Mouse (Mus musculus) hindbrain, embryonic 12.5 days (tissue): ENCODE results near the gene Npsr1. TPM values are rescaled to one million over a fixed set of nuclear protein-coding genes. Genes with fewer than 3 reads are reported as not detected.

ENCODE experiments used
- ATAC-seq: fragments of 200-750 bp; cut with Nextera tagmentation; 2 replicates; pipeline ENCODE4 v1.8.0; 2017; ENCODE audit warnings: moderate TSS enrichment; ENCODE audit not compliant: low FRiP score
- H3K27ac ChIP-seq: fragments of 300-500 bp; sonication (generic); 2 replicates; pipeline ENCODE4 v1.5.1; 2016; ENCODE audit warnings: mild to moderate bottlenecking
- H3K27me3 ChIP-seq: fragments of 300-500 bp; sonication (generic); 2 replicates; pipeline ENCODE4 v1.6.1; 2016; ENCODE audit warnings: mild to moderate bottlenecking
- H3K36me3 ChIP-seq: fragments of 300-500 bp; sonication (generic); 2 replicates; pipeline ENCODE4 v1.6.1; 2016; ENCODE audit warnings: mild to moderate bottlenecking
- H3K4me1 ChIP-seq: fragments of 300-500 bp; sonication (generic); 2 replicates; pipeline ENCODE4 v1.6.1; 2016
- H3K4me2 ChIP-seq: fragments of 300-500 bp; sonication (generic); replicated peaks from 2 replicates; pipeline ENCODE4 v1.6.1; 2016; ENCODE audit warnings: mild to moderate bottlenecking
- H3K4me3 ChIP-seq: fragments of 300-500 bp; sonication (generic); 2 replicates; pipeline ENCODE4 v1.5.1; 2016; ENCODE audit warnings: mild to moderate bottlenecking
- H3K9ac ChIP-seq: fragments of 300-500 bp; sonication (generic); 2 replicates; pipeline ENCODE4 v1.6.1; 2016; ENCODE audit warnings: mild to moderate bottlenecking, moderate library complexity
- H3K9me3 ChIP-seq: fragments of 300-500 bp; sonication (generic); replicated peaks from 2 replicates; pipeline ENCODE4 v1.6.1; 2016; ENCODE audit warnings: mild to moderate bottlenecking
- WGBS: fragments of 180-500 bp; shearing (Covaris S2); methylation state at CpG from one replicate; pipeline ENCODE4 v1.1.7; 2016; 5-methylcytosine and 5-hydroxymethylcytosine counted together
- polyA plus RNA-seq: library from polyadenylated mRNA; unstranded; fragments of >200 nt; fragmentation: Nextera tagmentation; extraction: Ambion mirVana; gene quantifications from 2 replicates; pipeline ENCODE4 v1.2.1, GENCODE M21; 2016

Gene Npsr1
- polyA plus RNA-seq, 1 experiment from 2014 or later, result not detected

GRCm38 (mm10) chr9:24331661-24332060, 233.9 kb downstream of the Npsr1 start:
- ATAC-seq, result no peak

DNA sequence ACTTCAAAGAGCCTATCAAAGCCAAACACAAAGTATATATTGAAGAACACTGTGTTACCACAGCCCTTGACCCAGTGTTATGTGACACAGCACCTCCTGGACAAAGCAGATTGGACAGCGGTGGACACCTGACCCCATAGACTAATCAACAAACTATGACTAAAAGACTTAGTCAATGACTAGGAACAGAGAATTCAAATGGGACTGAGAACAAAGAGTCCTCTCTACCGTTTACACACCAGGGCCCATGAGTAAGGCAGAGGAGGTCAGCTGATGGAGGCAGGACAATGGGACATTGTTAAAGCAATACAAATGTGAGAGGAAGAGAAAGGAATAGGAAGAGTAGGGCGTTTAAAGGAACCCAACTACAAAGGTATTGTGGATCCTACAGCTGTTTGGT, 243.5 kb downstream of the Npsr1 start:
- WGBS, result 38% methylated on average over 3 of the region's 3 CpGs
- Histone ChIP-seq H3K4me1 (no peaks in the 10 kb centered on the region), H3K27me3 (no peaks in the 10 kb centered on the region), H3K9me3 (no peaks in the 10 kb centered on the region), H3K27ac (no peak overlapping the region), H3K9ac (no peak overlapping the region), H3K4me3 (no peak overlapping the region), H3K36me3 (no peaks in the 10 kb centered on the region), H3K4me2 (no peak overlapping the region)
- no peak for ATAC-seq

More at GRCm38 (mm10) chr9:24331661-24332060, 233.9 kb downstream of the Npsr1 start:
- Histone ChIP-seq H3K36me3 (no peaks in the 10 kb centered on the region), H3K9me3 (no peaks in the 10 kb centered on the region), H3K27ac (no peak overlapping the region), H3K4me3 (no peak overlapping the region), H3K4me1 (no peaks in the 10 kb centered on the region), H3K27me3 (no peaks in the 10 kb centered on the region), H3K4me2 (no peak overlapping the region), H3K9ac (no peak overlapping the region)
- WGBS, result 77% methylated on average over 2 of the region's 2 CpGs

- Histone ChIP-seq H3K27ac (no peak overlapping the region), H3K4me1 (no peaks in the 10 kb centered on the region), H3K36me3 (no peaks in the 10 kb centered on the region), H3K9me3 (no peaks in the 10 kb centered on the region), H3K27me3 (no peaks in the 10 kb centered on the region), H3K9ac (no peak overlapping the region), H3K4me3 (no peak overlapping the region), H3K4me2 (no peak overlapping the region)
- 45% methylated on average over 1 of the region's 1 CpGs for WGBS
- ATAC-seq, result no peak
Observed at GRCm38 (mm10) chr9:24347011-24347410, 249.2 kb downstream of the Npsr1 start.

DNA sequence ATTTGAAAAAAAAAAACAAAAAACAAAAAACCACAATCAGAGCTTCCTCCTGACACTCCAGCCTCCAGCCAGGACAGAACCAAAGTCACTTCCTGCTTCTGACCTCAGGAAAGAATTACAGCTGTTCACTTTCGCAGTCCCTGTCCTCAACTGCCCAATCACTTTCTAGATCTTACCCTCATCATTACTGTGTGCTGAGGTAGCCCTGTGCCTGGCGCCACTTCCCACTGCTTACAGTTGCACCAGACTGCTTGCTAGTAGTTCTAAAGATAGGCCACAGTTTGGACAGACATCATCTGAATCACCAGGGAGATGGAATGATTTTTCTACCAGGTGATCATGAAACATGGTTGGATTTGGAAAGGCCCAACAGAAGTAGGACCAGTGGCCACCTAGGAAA, 251.7 kb downstream of the Npsr1 start:
- H3K4me1 ChIP-seq, result no peaks in the 10 kb centered on the region
- H3K36me3 ChIP-seq, result no peaks in the 10 kb centered on the region
- H3K9me3 ChIP-seq, result no peaks in the 10 kb centered on the region
- H3K27me3 ChIP-seq, result no peaks in the 10 kb centered on the region
- WGBS, result 94% methylated on average over 2 of the region's 2 CpGs
- H3K27ac ChIP-seq, result no peak overlapping the region
- H3K4me3 ChIP-seq, result no peak overlapping the region
- H3K4me2 ChIP-seq, result no peak overlapping the region
- H3K9ac ChIP-seq, result no peak overlapping the region
- no peak for ATAC-seq

- no peak overlapping the region for H3K27ac ChIP-seq
- no peak overlapping the region for H3K4me3 ChIP-seq
- no peaks in the 10 kb centered on the region for H3K4me1 ChIP-seq
- no peaks in the 10 kb centered on the region for H3K9me3 ChIP-seq
- ATAC-seq, result no peak
- H3K27me3 ChIP-seq, result no peaks in the 10 kb centered on the region
- no peak overlapping the region for H3K9ac ChIP-seq
- 83% methylated on average over 3 of the region's 3 CpGs for WGBS
- H3K36me3 ChIP-seq, result no peaks in the 10 kb centered on the region
- no peak overlapping the region for H3K4me2 ChIP-seq
Observed at GRCm38 (mm10) chr9:24351402-24351801, 253.6 kb downstream of the Npsr1 start.
